In genomic region chr3:65658081-65658612, GRCm38 (mm10) we compare ENCODE assay signal across 7 mouse cellular contexts. TPM values are rescaled to one million over a fixed set of nuclear protein-coding genes. Genes with fewer than 3 reads are reported as not detected.
DNase-seq lines count a peak whose midpoint lies in the region; ATAC-seq and TF ChIP-seq lines count a peak whose summit lies in the region.

No protein-coding gene starts in this region.

- no peaks in the 10 kb centered on the region for H3K27me3 ChIP-seq in lung, postnatal 0 days (replicated peaks; ENCODE audit: insufficient read depth, low read length)
- H3K27me3 ChIP-seq in forebrain, embryonic 16.5 days (replicated peaks; ENCODE audit: control insufficient read depth, insufficient read depth, low read length): 0 out of 2 replicates have a peak, but pooled peaks cover 5% of the 10 kb centered on the region
- H3K27me3 ChIP-seq in liver, postnatal 0 days (ENCODE audit: insufficient read depth, low read length): peaks cover 16% of the 10 kb centered on the region; the same call in 1 of the 2 replicates

- TF ChIP-seq CTCF in lung, postnatal 0 days (IDR thresholded peaks at IDR 0.05): no peak
- TF ChIP-seq CTCF in liver, postnatal 0 days (IDR thresholded peaks at IDR 0.05; ENCODE audit: low read depth): no peak

- no peak for TF ChIP-seq EP300 in lung, postnatal 0 days (IDR thresholded peaks at IDR 0.05)
- TF ChIP-seq EP300 in liver, postnatal 0 days (IDR thresholded peaks at IDR 0.05; ENCODE audit: low read depth): no peak

- H3K36me3 ChIP-seq in lung, postnatal 0 days (ENCODE audit: insufficient read depth, low read length): no peaks in the 10 kb centered on the region
- no peaks in the 10 kb centered on the region for H3K36me3 ChIP-seq in forebrain, embryonic 16.5 days (ENCODE audit: control insufficient read depth, insufficient read depth)
- H3K36me3 ChIP-seq in liver, postnatal 0 days (replicated peaks; ENCODE audit: insufficient read depth, low read length): no peaks in the 10 kb centered on the region

- ATAC-seq in lung, postnatal 0 days: no peak
- peak; percentile 58 for ATAC-seq in forebrain, embryonic 16.5 days
- ATAC-seq in liver, postnatal 0 days: no peak

- no peaks in the 10 kb centered on the region for H3K4me1 ChIP-seq in lung, postnatal 0 days (ENCODE audit: insufficient read depth, low read depth, low read length)
- H3K4me1 ChIP-seq in forebrain, embryonic 16.5 days (replicated peaks; ENCODE audit: control insufficient read depth, insufficient read depth, low read length): peaks cover 23% of the 10 kb centered on the region
- 0 out of 2 replicates have a peak, but pooled peaks cover 8% of the 10 kb centered on the region for H3K4me1 ChIP-seq in liver, postnatal 0 days (ENCODE audit: insufficient read depth)

- H3K27ac ChIP-seq in lung, postnatal 0 days (ENCODE audit: low read length): no peak overlapping the region
- H3K27ac ChIP-seq in forebrain, embryonic 16.5 days (ENCODE audit: low read length): peak overlapping the region; percentile 80
- H3K27ac ChIP-seq in liver, postnatal 0 days (ENCODE audit: low read depth): no peak overlapping the region

- peak overlapping the region; percentile 55; the same call in 1 of the 2 replicates for H3K4me3 ChIP-seq in lung, postnatal 0 days (ENCODE audit: low read depth, low read length)
- H3K4me3 ChIP-seq in forebrain, embryonic 16.5 days (replicated peaks; ENCODE audit: low read length): peak overlapping the region; percentile 68
- H3K4me3 ChIP-seq in liver, postnatal 0 days (ENCODE audit: low read depth, low read length): peak overlapping the region; percentile 59

- 46% methylated on average over 18 of the region's 18 CpGs for WGBS in lung, postnatal 0 days
- 1% methylated on average over 18 of the region's 18 CpGs for WGBS in forebrain, embryonic 16.5 days
- 30% methylated on average over 18 of the region's 18 CpGs for WGBS in liver, postnatal 0 days (ENCODE audit: insufficient replicate concordance)

- no peak for DNase-seq in lung, postnatal 0 days (ENCODE audit: low spot score)
- no peak for DNase-seq in lung, adult 18-20 months
- no peak for DNase-seq in liver, postnatal 0 days
- DNase-seq in spleen, postnatal 36 days (ENCODE audit: low spot score in 2 of 2): no peak
- no peak for DNase-seq in right cerebral cortex, postnatal 10 days (ENCODE audit: low spot score in 2 of 2)
- no peak for DNase-seq in testis, postnatal 10 days (ENCODE audit: low spot score)

- H3K9me3 ChIP-seq in lung, postnatal 0 days (ENCODE audit: low read length): no peaks in the 10 kb centered on the region
- H3K9me3 ChIP-seq in forebrain, embryonic 16.5 days (ENCODE audit: control insufficient read depth, low read length): no peaks in the 10 kb centered on the region
- H3K9me3 ChIP-seq in liver, postnatal 0 days (ENCODE audit: low read length): no peaks in the 10 kb centered on the region

- peak overlapping the region; percentile 74 for H3K4me2 ChIP-seq in lung, postnatal 0 days (replicated peaks; ENCODE audit: low read depth, low read length)
- H3K4me2 ChIP-seq in forebrain, embryonic 16.5 days (ENCODE audit: low read length): peak overlapping the region; percentile 99
- H3K4me2 ChIP-seq in liver, postnatal 0 days (ENCODE audit: low read depth, low read length): peak overlapping the region; percentile 91

- H3K9ac ChIP-seq in lung, postnatal 0 days (replicated peaks; ENCODE audit: low read depth): no peak overlapping the region
- H3K9ac ChIP-seq in forebrain, embryonic 16.5 days (replicated peaks; ENCODE audit: low read depth, low read length): peak overlapping the region; percentile 82
- H3K9ac ChIP-seq in liver, postnatal 0 days (replicated peaks): no peak overlapping the region; the same call in 1 of the 2 replicates

RNA-seq across cellular contexts. Expression of gene Lekr1, which starts 7.9 kb away (rescaled TPM):
- 4.3 and 6.4 TPM in 2 replicates for polyA plus RNA-seq in lung, postnatal 0 days (2015; fragmentation: Nextera tagmentation; extraction: Ambion mirVana)
- polyA plus RNA-seq in forebrain, embryonic 16.5 days (2015; fragmentation: Nextera tagmentation; extraction: Ambion mirVana): 7.0 and 7.9 TPM in 2 replicates
- 1.0 TPM in 2 replicates for polyA plus RNA-seq in liver, postnatal 0 days (2015; fragmentation: Nextera tagmentation; extraction: Ambion mirVana)
